Mouse (Mus musculus) liver, embryonic 12.5 days (tissue): ENCODE measurements around the gene Dab1. TPM values are rescaled to one million over a fixed set of nuclear protein-coding genes. Genes with fewer than 3 reads are reported as not detected.

Experiments
- ATAC-seq: fragments of 200-750 bp; cut with Nextera tagmentation; 2 replicates; pipeline ENCODE4 v1.8.0; 2017; ENCODE audit warnings: moderate number of reproducible peaks, mild to moderate bottlenecking, moderate library complexity
- H3K27ac ChIP-seq: fragments of 300-500 bp; sonication (generic); 2 replicates; pipeline ENCODE4 v1.5.1; 2016; ENCODE audit warnings: mild to moderate bottlenecking
- H3K27me3 ChIP-seq: fragments of 300-500 bp; sonication (generic); replicated peaks from 2 replicates; pipeline ENCODE4 v1.6.1; 2016; ENCODE audit warnings: mild to moderate bottlenecking, moderate library complexity
- H3K36me3 ChIP-seq: fragments of 300-500 bp; sonication (generic); 2 replicates; pipeline ENCODE4 v1.6.1; 2016; ENCODE audit warnings: mild to moderate bottlenecking, moderate library complexity
- H3K4me1 ChIP-seq: fragments of 300-500 bp; sonication (generic); 2 replicates; pipeline ENCODE4 v1.6.1; 2016
- H3K4me2 ChIP-seq: fragments of 300-500 bp; sonication (generic); 2 replicates; pipeline ENCODE4 v1.6.1; 2016; ENCODE audit warnings: mild to moderate bottlenecking, moderate library complexity
- H3K4me3 ChIP-seq: fragments of 300-500 bp; sonication (generic); 2 replicates; pipeline ENCODE4 v1.5.1; 2016; ENCODE audit warnings: mild to moderate bottlenecking, moderate library complexity
- H3K9ac ChIP-seq: fragments of 300-500 bp; sonication (generic); 2 replicates; pipeline ENCODE4 v1.6.1; 2016; ENCODE audit warnings: mild to moderate bottlenecking, moderate library complexity
- H3K9me3 ChIP-seq: fragments of 300-500 bp; sonication (generic); replicated peaks from 2 replicates; pipeline ENCODE4 v1.6.1; 2016; ENCODE audit warnings: mild to moderate bottlenecking, moderate library complexity
- WGBS: fragments of 180-500 bp; shearing (Covaris S2); methylation state at CpG from one replicate; pipeline ENCODE4 v1.1.7; 2016; ENCODE audit not compliant: insufficient replicate concordance; 5-methylcytosine and 5-hydroxymethylcytosine counted together
- polyA plus RNA-seq: library from polyadenylated mRNA; unstranded; fragments of >200 nt; fragmentation: Nextera tagmentation; extraction: Ambion mirVana; gene quantifications from 2 replicates; pipeline ENCODE4 v1.2.1, GENCODE M21; 2016

Gene Dab1
- polyA plus RNA-seq, 1 experiment from 2014 or later, result 0.45 TPM

- no peak overlapping the region for H3K9ac ChIP-seq
- no peak for ATAC-seq
- H3K9me3 ChIP-seq, result no peaks in the 10 kb centered on the region
- no peaks in the 10 kb centered on the region for H3K4me1 ChIP-seq
- no peaks in the 10 kb centered on the region for H3K36me3 ChIP-seq
- no peak overlapping the region for H3K4me3 ChIP-seq
- H3K27ac ChIP-seq, result no peak overlapping the region
- no peaks in the 10 kb centered on the region for H3K27me3 ChIP-seq
- H3K4me2 ChIP-seq, result no peak overlapping the region
- 66% methylated on average over 10 of the region's 10 CpGs for WGBS
These were observed 452.1 kb downstream of the Dab1 start for GRCm38 (mm10) chr4:104071296-104071695.

DNA sequence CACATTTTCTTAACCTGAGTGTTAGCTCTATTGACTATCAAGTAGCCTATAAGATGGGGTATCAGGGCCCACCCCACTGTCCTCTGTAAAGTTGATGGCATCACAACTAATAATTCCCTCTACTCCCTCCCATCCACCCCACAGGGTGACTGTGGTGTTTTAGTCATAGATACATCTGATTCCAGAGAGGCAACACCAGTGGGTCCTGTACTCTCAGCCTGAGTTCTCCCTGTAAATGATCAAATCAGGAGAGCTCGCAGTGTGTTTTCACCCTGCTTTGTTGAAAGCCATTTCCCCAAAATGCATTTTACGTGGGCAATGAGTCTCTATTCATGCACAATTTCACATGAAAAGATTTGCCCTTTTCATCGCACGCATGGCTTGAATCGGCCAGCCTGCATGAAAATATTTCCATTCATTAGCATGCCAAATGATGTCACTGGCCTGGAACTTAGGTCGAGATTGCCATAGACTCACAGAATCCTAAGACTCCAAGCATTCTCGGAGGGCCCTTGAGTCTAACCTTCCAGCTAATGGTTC is 454.8 kb downstream of the Dab1 start:
- no peaks in the 10 kb centered on the region for H3K27me3 ChIP-seq
- no peak for ATAC-seq
- H3K4me2 ChIP-seq, result no peak overlapping the region
- no peak overlapping the region for H3K4me3 ChIP-seq
- no peaks in the 10 kb centered on the region for H3K9me3 ChIP-seq
- WGBS, result 69% methylated on average over 7 of the region's 7 CpGs
- no peaks in the 10 kb centered on the region for H3K4me1 ChIP-seq
- no peaks in the 10 kb centered on the region for H3K36me3 ChIP-seq
- H3K9ac ChIP-seq, result no peak overlapping the region
- H3K27ac ChIP-seq, result no peak overlapping the region

GRCm38 (mm10) chr4:104077771-104078170 is 458.6 kb downstream of the Dab1 start:
- no peak overlapping the region for H3K4me2 ChIP-seq
- WGBS, result 56% methylated on average over 1 of the region's 1 CpGs
- H3K27me3 ChIP-seq, result no peaks in the 10 kb centered on the region
- no peaks in the 10 kb centered on the region for H3K4me1 ChIP-seq
- no peak overlapping the region for H3K4me3 ChIP-seq
- H3K9ac ChIP-seq, result no peak overlapping the region
- H3K9me3 ChIP-seq, result no peaks in the 10 kb centered on the region
- no peak overlapping the region for H3K27ac ChIP-seq
- no peak for ATAC-seq
- no peaks in the 10 kb centered on the region for H3K36me3 ChIP-seq

DNA sequence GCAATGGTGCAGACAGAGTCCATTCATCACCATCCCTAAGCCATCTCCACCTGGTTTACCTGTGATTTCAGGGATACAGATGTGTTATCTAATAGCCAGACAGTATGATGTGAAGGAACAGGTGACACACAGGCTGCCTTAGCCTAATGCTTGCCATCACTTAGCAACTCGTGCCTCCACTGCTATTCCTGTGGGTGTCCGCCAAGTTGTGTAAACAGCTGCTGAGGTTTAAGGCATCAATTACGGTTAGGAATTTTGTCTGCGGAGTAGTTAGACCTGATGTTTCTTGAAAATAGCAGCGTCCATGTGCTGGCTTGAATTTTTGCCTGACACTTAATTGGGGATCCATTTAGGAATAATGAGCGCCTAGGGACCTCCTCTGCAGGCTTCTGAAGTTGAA is 487.1 kb downstream of the Dab1 start:
- H3K27me3 ChIP-seq, result no peaks in the 10 kb centered on the region
- no peak overlapping the region for H3K4me3 ChIP-seq
- H3K4me1 ChIP-seq, result no peaks in the 10 kb centered on the region
- no peak overlapping the region for H3K27ac ChIP-seq
- WGBS, result 61% methylated on average over 6 of the region's 6 CpGs
- no peaks in the 10 kb centered on the region for H3K9me3 ChIP-seq
- H3K9ac ChIP-seq, result no peak overlapping the region
- no peaks in the 10 kb centered on the region for H3K36me3 ChIP-seq
- no peak for ATAC-seq
- H3K4me2 ChIP-seq, result no peak overlapping the region

- Histone ChIP-seq H3K36me3 (no peaks in the 10 kb centered on the region), H3K4me2 (no peak overlapping the region), H3K27ac (no peak overlapping the region), H3K9ac (no peak overlapping the region), H3K4me3 (no peak overlapping the region), H3K27me3 (no peaks in the 10 kb centered on the region), H3K9me3 (no peaks in the 10 kb centered on the region), H3K4me1 (no peaks in the 10 kb centered on the region)
- ATAC-seq, result no peak
These were observed 492.5 kb downstream of the Dab1 start for GRCm38 (mm10) chr4:104111614-104112013.

DNA sequence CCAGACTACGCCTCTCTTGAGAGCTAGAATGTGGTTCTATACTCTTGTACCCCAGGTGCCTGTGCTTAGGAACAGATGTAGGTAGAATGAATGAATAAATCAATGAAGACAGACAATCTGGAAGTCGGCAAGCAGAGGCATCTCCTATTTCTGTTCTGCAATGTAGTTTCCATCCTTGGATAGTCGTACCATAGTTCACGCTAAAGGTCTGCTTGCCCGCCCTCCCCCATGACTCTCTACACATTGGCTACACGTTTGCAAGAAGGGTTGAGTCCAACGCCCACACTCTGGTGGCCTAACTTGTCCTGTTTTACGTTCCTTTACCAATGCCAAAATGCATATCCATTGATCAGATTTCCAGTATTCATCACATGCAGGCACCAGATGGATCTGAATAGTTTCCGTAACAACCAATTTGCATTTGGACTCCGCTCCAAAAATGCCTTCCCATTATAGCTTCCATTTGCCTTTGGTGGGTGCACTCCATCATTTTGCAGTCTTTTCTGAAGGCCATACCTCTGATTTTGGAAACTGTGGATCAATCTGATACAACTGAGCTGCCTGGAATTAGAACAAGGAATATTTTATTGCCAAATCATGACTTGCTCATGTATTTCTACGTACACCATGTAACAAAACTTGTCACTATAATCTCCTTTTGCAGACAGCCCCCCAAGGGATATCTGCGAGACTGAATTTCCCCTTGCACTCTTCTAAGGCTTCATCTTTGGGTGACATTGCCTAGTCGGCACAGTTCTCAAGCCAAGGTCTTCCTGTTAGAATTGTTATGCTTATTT is 494.2 kb downstream of the Dab1 start:
- no peaks in the 10 kb centered on the region for H3K4me1 ChIP-seq
- no peaks in the 10 kb centered on the region for H3K9me3 ChIP-seq
- no peaks in the 10 kb centered on the region for H3K36me3 ChIP-seq
- ATAC-seq, result no peak
- no peak overlapping the region for H3K27ac ChIP-seq
- no peak overlapping the region for H3K9ac ChIP-seq
- H3K4me3 ChIP-seq, result no peak overlapping the region
- H3K4me2 ChIP-seq, result no peak overlapping the region
- H3K27me3 ChIP-seq, result no peaks in the 10 kb centered on the region
- 81% methylated on average over 13 of the region's 13 CpGs for WGBS

DNA sequence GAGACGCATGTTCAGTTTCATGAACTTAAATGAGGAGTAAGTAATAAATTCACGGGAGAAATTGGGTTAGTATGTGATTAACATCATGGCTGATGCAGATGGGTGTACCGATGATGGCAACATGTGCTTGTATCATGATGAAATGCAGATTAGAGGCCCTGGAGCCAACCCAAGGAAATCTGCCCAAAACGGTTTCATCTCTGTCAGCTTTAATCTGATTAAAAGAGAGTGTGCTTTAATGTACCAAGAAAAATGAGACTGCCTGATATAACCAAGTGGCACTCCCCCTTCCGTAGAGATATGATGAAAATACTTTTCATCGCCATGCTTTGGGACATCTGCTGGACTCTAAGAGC is 494.8 kb downstream of the Dab1 start:
- no peak overlapping the region for H3K4me3 ChIP-seq
- H3K36me3 ChIP-seq, result no peaks in the 10 kb centered on the region
- H3K4me2 ChIP-seq, result no peak overlapping the region
- 76% methylated on average over 6 of the region's 6 CpGs for WGBS
- no peaks in the 10 kb centered on the region for H3K4me1 ChIP-seq
- H3K9ac ChIP-seq, result no peak overlapping the region
- H3K9me3 ChIP-seq, result no peaks in the 10 kb centered on the region
- H3K27me3 ChIP-seq, result no peaks in the 10 kb centered on the region
- no peak overlapping the region for H3K27ac ChIP-seq
- ATAC-seq, result no peak

DNA sequence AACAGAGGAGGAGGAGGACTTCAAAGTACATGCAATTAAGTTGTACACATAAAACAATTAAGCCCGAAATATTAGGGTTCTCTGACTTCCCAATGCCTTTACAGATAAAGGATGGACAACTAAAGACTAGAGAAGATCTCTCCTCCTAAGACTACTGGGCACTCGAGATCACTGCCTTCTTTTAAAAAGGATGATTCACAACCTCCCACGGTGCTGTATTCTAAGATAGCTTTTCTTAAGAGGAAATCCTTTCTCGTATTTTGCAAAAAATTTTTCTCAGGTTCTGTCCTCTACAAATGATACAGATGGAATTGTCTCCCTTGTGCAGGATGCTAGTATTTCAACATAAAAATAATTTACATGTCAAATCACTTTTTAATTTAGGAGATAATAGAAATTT is 500.9 kb downstream of the Dab1 start:
- 60% methylated on average over 4 of the region's 4 CpGs for WGBS
- H3K36me3 ChIP-seq, result no peaks in the 10 kb centered on the region
- H3K27me3 ChIP-seq, result no peaks in the 10 kb centered on the region
- H3K9me3 ChIP-seq, result no peaks in the 10 kb centered on the region
- no peak overlapping the region for H3K4me3 ChIP-seq
- H3K9ac ChIP-seq, result no peak overlapping the region
- H3K4me1 ChIP-seq, result no peaks in the 10 kb centered on the region
- no peak for ATAC-seq
- no peak overlapping the region for H3K27ac ChIP-seq
- H3K4me2 ChIP-seq, result no peak overlapping the region

DNA sequence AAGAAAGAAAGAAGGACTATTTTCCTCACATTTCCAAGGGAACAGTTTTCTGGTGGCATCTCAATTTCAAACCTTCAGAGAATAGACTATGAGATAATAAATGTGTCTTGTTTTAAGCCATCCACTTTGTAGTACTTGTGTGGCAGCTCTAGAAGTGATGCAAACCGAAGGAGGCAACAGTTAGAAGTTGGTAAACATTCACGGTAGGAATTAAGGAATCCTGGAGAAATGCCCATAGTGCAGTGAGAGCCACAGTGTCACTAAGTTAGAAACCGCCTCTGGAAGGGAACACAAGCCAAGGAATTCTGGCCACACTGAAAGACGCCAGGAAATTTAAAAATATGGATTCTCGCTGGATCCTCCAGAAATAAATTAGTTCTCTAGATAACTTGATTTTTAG is 502.8 kb downstream of the Dab1 start:
- Histone ChIP-seq H3K27me3 (no peaks in the 10 kb centered on the region), H3K9me3 (no peaks in the 10 kb centered on the region), H3K9ac (no peak overlapping the region), H3K27ac (no peak overlapping the region), H3K4me2 (no peak overlapping the region), H3K36me3 (no peaks in the 10 kb centered on the region), H3K4me1 (no peaks in the 10 kb centered on the region), H3K4me3 (no peak overlapping the region)
- no peak for ATAC-seq
- 73% methylated on average over 5 of the region's 5 CpGs for WGBS

DNA sequence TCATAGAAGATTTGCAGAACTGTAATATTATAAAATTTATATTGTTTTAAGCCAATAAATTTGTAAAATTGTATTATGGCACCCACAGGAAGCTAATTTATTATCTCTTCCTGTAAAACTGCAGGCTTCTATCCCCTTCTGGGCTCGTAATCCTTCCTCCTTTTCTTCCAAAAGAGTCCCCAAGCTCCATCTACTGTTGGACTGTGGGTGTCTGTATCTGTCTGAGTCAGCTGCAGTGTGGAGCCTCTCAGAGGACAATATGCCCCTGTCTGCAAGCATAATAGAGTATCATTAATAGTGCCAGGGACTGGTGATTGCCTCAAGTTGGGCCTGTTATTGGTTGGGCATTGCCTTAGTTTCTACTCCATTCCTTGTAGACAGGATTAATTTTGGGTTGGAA is 503.2 kb downstream of the Dab1 start:
- Histone ChIP-seq H3K27ac (no peak overlapping the region), H3K27me3 (no peaks in the 10 kb centered on the region), H3K4me3 (no peak overlapping the region), H3K9ac (no peak overlapping the region), H3K4me1 (no peaks in the 10 kb centered on the region), H3K4me2 (no peak overlapping the region), H3K36me3 (no peaks in the 10 kb centered on the region), H3K9me3 (no peaks in the 10 kb centered on the region)
- ATAC-seq, result no peak
- WGBS, result 56% methylated on average over 1 of the region's 1 CpGs

DNA sequence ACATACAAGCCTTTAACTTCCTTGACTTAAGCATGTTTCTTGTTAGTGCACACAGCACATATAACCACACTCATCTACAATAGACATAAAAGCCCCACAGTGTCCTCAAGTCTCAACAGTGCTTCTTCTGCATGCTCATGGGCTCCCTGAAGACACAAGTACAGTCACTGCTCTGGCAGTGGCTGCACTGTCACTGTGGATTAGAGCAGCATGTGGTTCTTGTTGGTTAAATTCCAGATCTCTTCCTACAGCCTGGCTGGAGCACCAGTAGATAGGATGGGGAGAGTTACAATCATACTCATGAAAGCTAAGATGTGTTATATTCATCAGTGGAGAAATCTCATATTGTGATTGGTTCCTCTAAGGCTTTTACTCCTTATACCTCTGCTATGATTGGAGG is 534.5 kb downstream of the Dab1 start:
- Histone ChIP-seq H3K27ac (no peak overlapping the region), H3K4me2 (no peak overlapping the region), H3K36me3 (no peaks in the 10 kb centered on the region), H3K9ac (no peak overlapping the region), H3K27me3 (no peaks in the 10 kb centered on the region), H3K4me1 (no peaks in the 10 kb centered on the region), H3K9me3 (no peaks in the 10 kb centered on the region), H3K4me3 (no peak overlapping the region)
- ATAC-seq, result no peak

DNA sequence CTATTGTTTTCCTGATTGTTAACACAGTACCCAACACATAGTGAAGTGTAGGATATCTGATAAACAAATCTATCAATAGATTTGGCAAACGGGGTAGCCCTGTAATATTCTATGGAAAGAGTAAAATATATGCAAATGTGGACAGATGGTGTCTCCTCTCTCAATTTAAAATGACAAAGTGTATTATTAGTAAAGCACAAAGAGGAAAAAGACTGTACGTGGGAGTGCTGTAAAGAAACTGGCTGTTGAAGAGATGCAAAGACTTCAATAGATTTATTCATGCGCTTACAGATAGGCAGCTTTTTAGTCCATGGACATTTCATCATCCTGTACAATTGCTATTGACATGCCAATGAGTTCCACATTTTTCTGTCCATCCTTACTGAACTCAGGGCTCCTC is 558.9 kb downstream of the Dab1 start:
- no peak overlapping the region for H3K4me2 ChIP-seq
- no peak overlapping the region for H3K9ac ChIP-seq
- no peaks in the 10 kb centered on the region for H3K27me3 ChIP-seq
- WGBS, result 70% methylated on average over 3 of the region's 3 CpGs
- H3K27ac ChIP-seq, result no peak overlapping the region
- no peak for ATAC-seq
- H3K36me3 ChIP-seq, result no peaks in the 10 kb centered on the region
- no peaks in the 10 kb centered on the region for H3K4me1 ChIP-seq
- no peak overlapping the region for H3K4me3 ChIP-seq
- H3K9me3 ChIP-seq, result no peaks in the 10 kb centered on the region

DNA sequence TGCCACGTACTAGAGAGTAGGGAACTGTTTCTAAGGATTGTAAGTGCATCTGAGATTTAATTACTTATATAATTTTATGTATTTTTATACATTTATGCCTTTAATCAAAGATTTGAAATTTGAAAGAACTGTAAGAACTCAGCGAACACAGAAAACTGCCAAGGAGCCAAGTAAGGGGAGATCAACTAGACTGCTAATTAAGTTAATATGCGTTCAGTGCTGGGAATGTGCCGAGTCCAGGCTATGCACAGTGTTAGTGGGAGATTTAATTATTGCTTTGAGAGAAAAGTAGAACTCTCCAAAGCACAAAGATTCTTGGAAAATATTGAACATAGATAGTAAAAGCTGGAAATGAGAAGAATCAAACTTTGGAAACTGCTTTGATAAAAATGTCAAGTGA is 567.2 kb downstream of the Dab1 start:
- Histone ChIP-seq H3K9ac (no peak overlapping the region), H3K27ac (no peak overlapping the region), H3K4me1 (no peaks in the 10 kb centered on the region), H3K27me3 (no peaks in the 10 kb centered on the region), H3K9me3 (no peaks in the 10 kb centered on the region), H3K4me3 (no peak overlapping the region), H3K36me3 (no peaks in the 10 kb centered on the region), H3K4me2 (no peak overlapping the region)
- 74% methylated on average over 4 of the region's 4 CpGs for WGBS
- no peak for ATAC-seq
